Mouse (Mus musculus) hindbrain, embryonic 11.5 days (tissue): ENCODE data around the gene Fgd2. TPM values are rescaled to one million over a fixed set of nuclear protein-coding genes. Genes with fewer than 3 reads are reported as not detected.
"Not testable (repeated sequence)": the region's sequence is repeated elsewhere in the genome, so short reads cannot be mapped to it uniquely, and the experiment has no call there.

Source experiments
- ATAC-seq: fragments of 200-750 bp; cut with Nextera tagmentation; 2 replicates; pipeline ENCODE4 v1.8.0; 2017; ENCODE audit warnings: mild to moderate bottlenecking, moderate TSS enrichment, moderate library complexity; ENCODE audit not compliant: low FRiP score
- DNase-seq: peaks from one replicate; pipeline ENCODE4 v3.0.0-alpha.2; 2015; ENCODE audit warnings: low spot score
- H3K27ac ChIP-seq: fragments of 300-500 bp; sonication (generic); 2 replicates; pipeline ENCODE4 v1.5.1; 2014; ENCODE audit warnings: mild to moderate bottlenecking, low read depth, low read length
- H3K27me3 ChIP-seq: fragments of 300-500 bp; sonication (generic); 2 replicates; pipeline ENCODE4 v1.6.1; 2014; ENCODE audit warnings: mild to moderate bottlenecking, low read length, moderate library complexity, mixed read lengths; ENCODE audit not compliant: control insufficient read depth, insufficient read depth
- H3K36me3 ChIP-seq: fragments of 300-500 bp; sonication (generic); 2 replicates; pipeline ENCODE4 v1.6.1; 2014; ENCODE audit warnings: mild to moderate bottlenecking, low read length, moderate library complexity, mixed read lengths; ENCODE audit not compliant: control insufficient read depth, insufficient read depth
- H3K4me1 ChIP-seq: fragments of 300-500 bp; sonication (generic); replicated peaks from 2 replicates; pipeline ENCODE4 v1.6.1; 2014; ENCODE audit warnings: low read length, mixed read lengths; ENCODE audit not compliant: control insufficient read depth, insufficient read depth
- H3K4me2 ChIP-seq: fragments of 300-500 bp; sonication (generic); replicated peaks from 2 replicates; pipeline ENCODE4 v1.6.1; 2014; ENCODE audit warnings: mild to moderate bottlenecking, low read depth, low read length
- H3K4me3 ChIP-seq: fragments of 300-500 bp; sonication (generic); 2 replicates; pipeline ENCODE4 v1.5.1; 2014; ENCODE audit warnings: low read depth, low read length
- H3K9ac ChIP-seq: fragments of 300-500 bp; sonication (generic); 2 replicates; pipeline ENCODE4 v1.6.1; 2014; ENCODE audit warnings: low read depth, low read length
- H3K9me3 ChIP-seq: fragments of 300-500 bp; sonication (generic); 2 replicates; pipeline ENCODE4 v1.6.1; 2016; ENCODE audit warnings: low read length; ENCODE audit not compliant: control insufficient read depth
- WGBS: fragments of 180-500 bp; shearing (Covaris S2); extraction: QIAGEN DNeasy Blood & Tissue Kit; methylation state at CpG from one replicate; pipeline ENCODE4 v1.1.7; 2014; 5-methylcytosine and 5-hydroxymethylcytosine counted together
- polyA plus RNA-seq: library from polyadenylated mRNA; unstranded; fragments of >200 nt; fragmentation: Nextera tagmentation; extraction: Ambion mirVana; gene quantifications from 2 replicates; pipeline ENCODE4 v1.2.1, GENCODE M21; 2014

Gene Fgd2
- polyA plus RNA-seq, 1 experiment from 2014 or later: 4.2 TPM

DNA sequence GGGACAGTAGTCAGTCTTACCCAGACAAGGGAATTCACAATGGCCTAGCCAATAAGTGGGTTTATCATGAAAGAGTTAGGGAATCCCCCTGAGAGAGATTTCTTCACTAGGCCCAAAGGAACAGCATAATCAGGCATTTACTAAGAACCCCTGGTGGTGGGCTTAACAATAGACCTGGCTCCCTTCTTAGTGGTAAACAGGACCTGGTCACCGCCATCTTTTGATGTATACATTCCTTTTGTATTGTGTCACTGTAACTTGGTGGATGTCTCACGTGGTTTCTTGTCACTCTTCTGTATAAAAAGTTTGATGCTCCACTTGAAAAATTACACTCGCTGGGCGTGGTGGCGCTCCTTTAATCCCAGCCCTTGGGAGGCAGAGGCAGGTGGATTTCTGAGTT, 9.7 kb upstream of the Fgd2 start:
- not testable (repeated sequence) for H3K4me2 ChIP-seq, H3K27ac ChIP-seq, H3K27me3 ChIP-seq, H3K4me3 ChIP-seq, H3K9me3 ChIP-seq, H3K9ac ChIP-seq, H3K4me1 ChIP-seq, H3K36me3 ChIP-seq, DNase-seq, ATAC-seq
- WGBS: 69% methylated on average over 5 of the region's 5 CpGs

- Histone ChIP-seq H3K4me2 (no peak overlapping the region), H3K9ac (peak overlapping the region; percentile 67), H3K4me1 (peaks cover 8% of the 10 kb centered on the region), H3K36me3 (no peaks in the 10 kb centered on the region), H3K27ac (peak overlapping the region; percentile 98), H3K4me3 (no peak overlapping the region), H3K9me3 (no peaks in the 10 kb centered on the region), H3K27me3 (no peaks in the 10 kb centered on the region)
- no peak for DNase-seq
- ATAC-seq: peak; percentile 64
- 26% methylated on average over 5 of the region's 5 CpGs for WGBS
Observed at GRCm38 (mm10) chr17:29355461-29355840, 5.3 kb upstream of the Fgd2 start.

DNA sequence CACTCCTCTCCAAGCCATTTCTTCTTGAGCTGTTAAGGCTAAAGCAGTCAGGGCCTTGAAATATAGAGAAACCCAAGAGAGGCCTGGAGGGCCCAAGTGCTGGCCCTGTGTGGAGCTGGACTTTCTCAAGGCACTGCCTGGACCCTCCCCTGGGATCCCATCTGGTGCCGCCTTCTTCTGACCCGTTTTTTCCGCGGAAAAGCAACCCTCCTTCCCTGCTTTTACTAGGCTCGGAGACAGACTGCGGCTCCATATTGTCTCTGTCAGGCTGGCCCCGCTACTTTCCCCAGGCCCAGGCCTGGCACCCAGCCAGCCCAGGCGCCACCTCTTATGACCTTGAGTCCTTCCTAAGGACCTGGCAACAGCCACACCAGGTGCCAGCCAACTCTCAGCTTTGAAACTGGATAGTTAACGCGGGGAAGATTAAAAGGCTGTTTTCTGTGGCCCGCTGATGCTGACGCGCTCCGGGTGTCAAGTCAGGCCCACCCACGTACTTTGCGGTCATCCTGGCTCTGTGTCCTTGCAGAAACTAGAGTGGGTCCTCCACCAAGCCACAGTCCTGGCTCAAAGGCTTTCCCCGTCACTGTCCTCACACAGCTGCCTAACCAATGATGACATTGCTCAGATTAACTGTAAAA, 4.8 kb upstream of the Fgd2 start:
- Histone ChIP-seq H3K4me3 (peak overlapping the region; percentile 4; the same call in 1 of the 2 replicates), H3K9me3 (no peaks in the 10 kb centered on the region), H3K27me3 (no peaks in the 10 kb centered on the region), H3K4me2 (peak overlapping the region; percentile 64), H3K36me3 (no peaks in the 10 kb centered on the region), H3K4me1 (peaks cover 8% of the 10 kb centered on the region), H3K9ac (peak overlapping the region; percentile 67), H3K27ac (peak overlapping the region; percentile 98)
- ATAC-seq (peak; percentile 66), DNase-seq (peak; percentile 68)
- 20% methylated on average over 17 of the region's 17 CpGs for WGBS

GRCm38 (mm10) chr17:29356479-29356856, 4.2 kb upstream of the Fgd2 start:
- ATAC-seq (peak; percentile 95), DNase-seq (peak; percentile 89)
- H3K4me1 ChIP-seq: peaks cover 8% of the 10 kb centered on the region
- no peaks in the 10 kb centered on the region for H3K27me3 ChIP-seq
- WGBS: 2% methylated on average over 11 of the region's 11 CpGs
- peak overlapping the region; percentile 64 for H3K4me2 ChIP-seq
- H3K4me3 ChIP-seq: peak overlapping the region; percentile 28
- peak overlapping the region; percentile 98 for H3K27ac ChIP-seq
- no peaks in the 10 kb centered on the region for H3K36me3 ChIP-seq
- no peaks in the 10 kb centered on the region for H3K9me3 ChIP-seq
- H3K9ac ChIP-seq: peak overlapping the region; percentile 67

DNA sequence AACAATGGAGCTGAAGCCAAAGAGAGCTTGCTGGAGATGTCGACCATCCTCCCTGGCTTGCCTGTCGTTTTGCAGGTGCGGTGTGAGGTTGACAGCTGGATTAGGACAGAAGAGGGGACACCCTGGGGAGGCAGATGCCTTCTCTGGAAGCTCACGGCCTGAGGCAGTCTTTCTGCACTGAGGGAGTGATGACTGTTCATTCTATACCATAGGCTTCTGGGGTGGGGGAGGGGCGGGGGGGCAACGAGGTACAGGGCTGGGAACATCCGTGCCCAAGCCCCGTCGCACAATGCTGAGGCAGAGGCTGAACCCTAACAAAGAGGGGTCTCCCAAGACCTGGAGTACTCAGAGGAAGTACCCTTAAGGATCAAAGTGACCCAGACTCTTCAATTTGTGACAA, 3.8 kb upstream of the Fgd2 start:
- WGBS: 3% methylated on average over 9 of the region's 9 CpGs
- Histone ChIP-seq H3K4me2 (peak overlapping the region; percentile 64), H3K27ac (peak overlapping the region; percentile 98)

GRCm38 (mm10) chr17:29358928-29359327, 1.8 kb upstream of the Fgd2 start:
- no peak overlapping the region for H3K4me2 ChIP-seq
- no peaks in the 10 kb centered on the region for H3K36me3 ChIP-seq
- no peak for DNase-seq
- 64% methylated on average over 3 of the region's 3 CpGs for WGBS
- H3K4me3 ChIP-seq: no peak overlapping the region
- H3K27ac ChIP-seq: no peak overlapping the region
- H3K27me3 ChIP-seq: no peaks in the 10 kb centered on the region
- no peaks in the 10 kb centered on the region for H3K9me3 ChIP-seq
- H3K4me1 ChIP-seq: peaks cover 8% of the 10 kb centered on the region
- ATAC-seq: no peak
- H3K9ac ChIP-seq: no peak overlapping the region

More for the DNA sequence above, 3.8 kb upstream of the Fgd2 start:
- Histone ChIP-seq H3K9me3 (no peaks in the 10 kb centered on the region), H3K36me3 (no peaks in the 10 kb centered on the region), H3K27me3 (no peaks in the 10 kb centered on the region), H3K4me1 (peaks cover 8% of the 10 kb centered on the region), H3K9ac (peak overlapping the region; percentile 67), H3K4me3 (peak overlapping the region; percentile 28)
- DNase-seq (no peak), ATAC-seq (peak; percentile 69)

- WGBS: 56% methylated on average over 8 of the region's 8 CpGs
- no peak for ATAC-seq
Observed at GRCm38 (mm10) chr17:29361982-29362691, 1.4 kb downstream of the Fgd2 start.

DNA sequence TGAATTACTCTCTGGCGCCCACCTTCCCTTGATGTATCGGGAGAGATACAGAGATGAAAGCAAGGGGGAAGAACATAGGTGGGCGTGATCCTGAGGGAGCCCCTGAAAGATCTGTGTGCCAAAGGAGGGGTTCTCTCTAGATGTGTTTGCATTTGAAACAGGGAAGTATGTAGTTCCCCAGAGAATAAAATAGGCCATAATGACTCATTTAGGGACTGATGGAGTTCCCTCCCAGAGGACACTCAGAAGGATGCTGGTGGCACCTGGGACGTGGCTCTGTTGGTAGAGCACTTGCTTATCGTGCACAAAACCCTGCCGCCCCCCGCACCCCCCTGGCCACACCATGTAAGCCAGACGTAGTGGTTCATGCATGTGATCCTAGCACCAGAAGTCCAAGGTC, 2.4 kb downstream of the Fgd2 start:
- Histone ChIP-seq H3K9ac (no peak overlapping the region), H3K9me3 (no peaks in the 10 kb centered on the region), H3K36me3 (no peaks in the 10 kb centered on the region), H3K27me3 (no peaks in the 10 kb centered on the region), H3K4me3 (no peak overlapping the region), H3K4me1 (no peaks in the 10 kb centered on the region), H3K27ac (no peak overlapping the region), H3K4me2 (no peak overlapping the region)
- DNase-seq: no peak
- WGBS: 84% methylated on average over 8 of the region's 8 CpGs
- ATAC-seq: no peak

More at GRCm38 (mm10) chr17:29361982-29362691, 1.4 kb downstream of the Fgd2 start:
- no peak overlapping the region for H3K9ac ChIP-seq
- H3K4me3 ChIP-seq: no peak overlapping the region
- no peaks in the 10 kb centered on the region for H3K36me3 ChIP-seq
- H3K27ac ChIP-seq: no peak overlapping the region
- no peak for DNase-seq
- H3K4me2 ChIP-seq: no peak overlapping the region
- no peaks in the 10 kb centered on the region for H3K9me3 ChIP-seq
- no peaks in the 10 kb centered on the region for H3K4me1 ChIP-seq
- no peaks in the 10 kb centered on the region for H3K27me3 ChIP-seq

- Histone ChIP-seq H3K9ac (no peak overlapping the region), H3K4me2 (no peak overlapping the region), H3K36me3 (no peaks in the 10 kb centered on the region), H3K4me1 (no peaks in the 10 kb centered on the region), H3K27ac (no peak overlapping the region), H3K9me3 (no peaks in the 10 kb centered on the region), H3K4me3 (no peak overlapping the region), H3K27me3 (no peaks in the 10 kb centered on the region)
- DNase-seq (no peak), ATAC-seq (no peak)
- 90% methylated on average over 13 of the region's 13 CpGs for WGBS
Observed at GRCm38 (mm10) chr17:29365105-29365621, 4.4 kb downstream of the Fgd2 start.
